Mouse (Mus musculus) lung, adult 2 months (tissue): ENCODE results near the gene Tmem120a.

Experiments
- CTCF ChIP-seq: fragments of 200-500 bp; IDR thresholded peaks from 2 replicates; pipeline ENCODE4 v1.5.1; 2011; ENCODE audit warnings: mild to moderate bottlenecking, low read length, control low read depth; ENCODE audit not compliant: insufficient read depth
- POLR2A ChIP-seq: fragments of 200-500 bp; IDR thresholded peaks from 2 replicates; pipeline ENCODE4 v1.6.1; 2011; ENCODE audit warnings: low read depth, mild to moderate bottlenecking, control low read depth, low read length, borderline replicate concordance; ENCODE audit errors: extremely low read depth

DNA sequence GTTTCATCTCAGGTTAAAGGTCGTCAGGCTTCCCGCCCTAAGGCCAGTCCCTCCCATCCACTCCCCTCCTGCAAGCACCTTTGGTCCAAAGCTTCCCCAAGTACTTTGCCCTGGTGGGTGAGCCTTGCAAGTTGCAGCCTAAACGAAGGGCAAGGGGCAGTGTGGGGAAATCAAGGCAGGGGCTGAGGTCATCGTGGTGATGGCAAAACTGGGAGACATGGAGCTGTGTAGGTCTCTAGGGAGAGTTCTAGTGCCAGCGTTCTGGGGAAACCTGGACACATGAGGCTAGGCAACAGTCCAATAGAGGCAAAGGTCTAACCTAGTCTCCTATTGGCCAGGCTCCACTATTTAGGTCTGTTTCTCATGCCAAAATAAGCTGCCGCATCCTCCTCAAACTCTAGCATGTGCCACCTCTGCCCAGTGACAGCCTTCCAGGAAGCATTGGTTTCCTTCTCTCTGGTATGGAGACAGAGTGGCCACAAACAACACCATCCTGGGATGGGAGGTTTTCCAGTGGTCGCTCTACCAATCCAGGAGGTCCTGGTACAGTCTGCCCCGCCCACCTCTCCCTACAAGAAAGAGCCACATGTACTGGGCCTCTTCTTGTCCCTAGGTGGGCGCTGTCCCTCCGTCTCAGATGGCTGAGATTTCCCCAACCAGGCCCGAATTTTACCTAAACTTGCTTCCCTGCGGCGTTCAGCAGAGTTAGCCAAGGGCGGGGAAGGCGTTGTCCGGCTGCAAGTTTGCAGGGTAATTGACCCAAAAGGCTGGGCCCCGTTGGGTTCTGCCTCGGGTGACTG, 1.1 kb downstream of the Tmem120a start:
- TF ChIP-seq POLR2A (0 out of 2 replicates have a peak, but pooled peaks have one; percentile 18), CTCF (no peak)
